Mouse (Mus musculus) naive thymus-derived CD4-positive, alpha-beta T cell, adult 2 months (primary cell): ENCODE results near the gene Tecpr2.
A peak's percentile ranks its signal among the peaks of the same experiment; 100 is the strongest.

Experiments used
- DNase-seq: peaks from one replicate; pipeline ENCODE4 v3.0.0-alpha.2; 2011; ENCODE audit warnings: low read depth

Tecpr2 gene

DNA sequence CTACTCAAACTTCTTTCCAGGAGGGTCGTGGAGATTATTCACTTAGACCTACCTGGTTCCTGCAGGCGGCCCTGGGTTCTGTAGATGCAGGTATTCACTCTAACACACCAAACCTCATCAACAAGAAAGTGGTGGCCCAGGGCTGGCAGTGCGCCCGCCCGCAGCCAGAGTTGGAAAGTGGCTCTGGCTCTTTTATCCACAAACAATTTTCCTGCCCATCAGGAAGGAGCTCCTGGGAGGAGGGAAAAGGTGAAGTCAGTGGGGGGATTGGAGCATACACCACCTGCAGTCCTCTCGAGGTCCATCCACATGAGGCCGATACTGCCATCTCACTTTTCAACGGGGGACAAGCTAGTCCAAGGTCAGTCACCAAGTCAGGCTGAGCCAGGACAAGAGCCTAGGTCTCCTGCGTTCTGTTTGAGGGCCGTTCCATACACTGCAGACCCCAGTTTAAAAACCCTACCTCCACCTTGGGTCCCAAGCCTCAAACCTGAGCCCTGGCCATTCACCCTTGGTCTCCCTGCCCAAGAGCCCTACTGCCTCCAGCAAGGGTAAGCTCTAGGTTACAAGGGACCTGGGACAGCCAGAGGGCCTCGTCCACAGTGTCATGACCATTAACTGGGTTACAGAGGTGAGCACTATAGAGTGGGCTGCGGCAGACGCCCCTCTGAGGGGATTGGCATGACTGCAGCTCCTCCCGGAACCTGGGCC lies 89.0 kb downstream of the Tecpr2 start:
- DNase-seq, result peak; percentile 48

GRCm38 (mm10) chr12:110978607-110979406 lies 89.7 kb downstream of the Tecpr2 start, which contains the start of gene Ankrd9:
TSS of gene Ankrd9 (minus strand) at chr12:110979040.
- peak; percentile 92 for DNase-seq

DNA sequence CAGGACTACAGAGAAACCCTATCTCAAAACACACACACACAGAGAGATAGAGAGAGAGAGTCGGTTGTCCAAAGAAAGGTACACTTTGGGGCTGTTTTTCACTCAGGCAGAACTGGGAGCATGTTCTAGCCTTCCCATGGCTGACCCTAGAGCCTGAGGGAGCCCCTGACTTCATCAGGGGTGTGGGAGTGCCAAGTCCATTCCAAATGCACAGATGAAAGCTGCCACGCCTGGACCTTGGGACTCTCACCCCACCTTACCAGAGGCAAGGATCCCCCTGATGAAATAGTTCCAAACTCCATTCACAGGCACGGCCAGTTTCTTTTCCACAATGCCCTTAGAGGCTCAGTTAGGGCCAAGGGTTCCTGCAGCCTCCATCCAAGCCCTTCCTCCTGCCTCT lies 90.7 kb downstream of the Tecpr2 start:
- no peak for DNase-seq

GRCm38 (mm10) chr12:110981736-110982135 lies 92.7 kb downstream of the Tecpr2 start:
- no peak for DNase-seq

- no peak for DNase-seq
Observed at GRCm38 (mm10) chr12:110983083-110983482, 94.0 kb downstream of the Tecpr2 start.

GRCm38 (mm10) chr12:110983714-110984113 lies 94.7 kb downstream of the Tecpr2 start:
- DNase-seq, result no peak

DNA sequence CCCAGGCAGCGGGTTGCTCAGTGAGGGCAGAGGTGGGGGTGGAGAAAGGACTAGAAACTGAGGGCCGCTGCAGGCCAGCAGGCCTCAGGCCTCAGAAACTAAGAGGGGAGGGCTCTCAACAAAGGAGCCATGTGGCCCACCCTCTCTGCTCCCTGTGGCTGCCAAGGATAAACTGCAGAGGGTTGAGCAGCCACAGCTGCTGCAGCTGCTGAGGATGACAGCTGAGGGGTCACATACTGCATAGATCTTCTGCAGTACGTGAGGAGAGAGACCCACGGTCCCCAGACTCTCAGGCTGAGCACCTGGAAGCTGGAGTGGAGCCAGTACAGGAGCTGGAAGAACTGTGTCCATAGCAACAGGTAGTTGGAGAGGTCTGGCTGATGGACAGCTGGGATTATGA lies 95.5 kb downstream of the Tecpr2 start:
- no peak for DNase-seq

DNA sequence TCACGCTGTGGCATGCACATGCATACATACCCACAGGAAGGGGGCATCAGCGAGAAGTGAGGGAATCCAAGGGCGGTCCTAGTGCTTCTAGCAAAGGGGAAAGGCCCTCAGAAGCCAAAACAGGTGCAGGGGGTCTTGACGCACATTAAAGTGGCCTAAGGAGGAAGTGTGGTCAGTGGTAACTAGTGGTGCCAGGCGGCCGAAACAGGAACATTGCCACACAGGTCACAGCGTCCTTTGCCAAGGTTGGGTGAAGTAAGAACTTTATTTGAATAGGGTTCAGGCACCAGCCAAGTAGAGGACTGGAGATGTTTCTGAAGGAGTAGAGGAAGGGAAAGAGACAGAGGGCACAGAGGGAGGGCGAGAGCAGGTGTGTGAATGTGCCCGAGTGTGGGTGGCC lies 96.1 kb downstream of the Tecpr2 start:
- no peak for DNase-seq

GRCm38 (mm10) chr12:110986536-110987425 lies 97.7 kb downstream of the Tecpr2 start:
- DNase-seq, result no peak

GRCm38 (mm10) chr12:110989409-110989808 lies 100.3 kb downstream of the Tecpr2 start:
- no peak for DNase-seq

GRCm38 (mm10) chr12:110990500-110990899 lies 101.4 kb downstream of the Tecpr2 start:
- no peak for DNase-seq

DNA sequence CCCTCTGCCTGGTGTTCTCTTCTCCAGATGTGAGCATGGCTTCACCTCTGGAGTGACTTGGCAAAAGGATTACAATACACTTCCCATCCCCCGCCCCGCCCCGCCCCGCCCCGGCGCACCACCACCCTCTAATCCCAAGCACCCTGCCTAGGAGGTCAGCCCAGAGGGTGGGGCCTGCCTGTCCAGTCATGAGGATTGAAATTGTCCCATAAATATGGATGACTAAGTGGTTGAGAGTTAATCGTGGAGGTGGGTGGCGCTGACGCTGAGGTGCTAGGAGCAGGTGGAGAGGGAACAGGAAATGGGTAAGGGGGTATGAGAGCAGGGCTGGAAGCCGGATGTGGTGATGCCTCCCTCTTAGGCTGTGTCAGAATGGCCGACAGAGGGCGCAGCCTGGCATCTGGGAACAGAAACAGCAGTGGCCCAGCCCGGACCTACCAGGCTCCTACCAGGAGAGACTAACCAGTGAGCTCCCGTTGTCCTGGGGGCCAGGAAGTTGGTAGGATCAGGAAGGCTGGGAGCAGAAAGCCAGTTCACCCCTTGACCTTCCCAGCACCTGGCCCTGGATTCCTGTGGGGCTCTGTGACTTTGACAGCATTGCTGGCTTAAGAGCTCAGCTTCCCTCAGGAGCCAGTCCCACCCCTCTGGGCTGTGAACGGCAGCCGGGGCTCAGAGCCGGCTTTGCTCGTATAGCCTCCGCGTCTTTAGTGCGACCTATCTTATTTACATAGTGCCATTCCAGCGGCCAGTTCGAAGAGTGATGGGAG lies 102.5 kb downstream of the Tecpr2 start:
- DNase-seq, result peak; percentile 92

GRCm38 (mm10) chr12:110992128-110992553 lies 103.1 kb downstream of the Tecpr2 start:
- DNase-seq, result peak; percentile 95

DNA sequence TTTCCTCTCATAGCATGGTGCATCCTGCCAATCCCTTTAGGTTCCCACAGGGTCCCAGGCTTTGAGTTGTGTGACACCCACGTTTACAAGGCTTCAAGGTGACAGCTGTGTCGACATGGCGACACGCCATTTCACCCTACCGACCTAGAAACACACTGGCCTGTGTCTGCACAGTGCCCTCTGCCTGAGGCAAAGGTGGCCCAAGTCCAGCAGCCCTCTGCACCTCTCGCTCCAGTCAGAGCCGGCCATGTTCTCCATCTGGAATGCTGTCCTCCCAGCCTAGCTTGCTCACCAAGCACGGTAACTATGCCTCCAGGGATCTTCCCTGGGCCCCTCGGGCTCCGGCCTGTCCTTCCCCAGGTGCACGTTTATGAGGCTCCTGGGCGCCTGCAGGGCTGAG lies 103.7 kb downstream of the Tecpr2 start:
- no peak for DNase-seq

DNA sequence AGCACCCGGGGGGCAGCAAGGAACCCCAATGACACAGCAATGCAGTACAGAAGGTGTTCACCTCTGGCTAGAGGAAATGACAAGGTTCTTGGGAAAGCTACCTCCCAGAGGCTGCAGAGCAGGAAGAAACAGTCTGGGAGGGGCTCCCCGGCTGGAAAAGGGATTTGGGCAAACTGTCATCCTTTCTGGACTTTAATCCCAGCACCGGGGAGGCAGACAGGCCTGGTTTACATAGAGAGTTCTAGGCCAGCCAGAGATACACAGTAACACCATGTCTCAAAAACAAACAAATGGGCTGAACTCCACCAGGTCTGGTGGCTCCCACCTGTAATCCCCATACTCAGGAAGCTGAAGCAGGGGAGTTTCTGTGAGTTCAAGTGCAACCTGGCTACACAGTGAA lies 104.2 kb downstream of the Tecpr2 start:
- DNase-seq, result no peak

DNA sequence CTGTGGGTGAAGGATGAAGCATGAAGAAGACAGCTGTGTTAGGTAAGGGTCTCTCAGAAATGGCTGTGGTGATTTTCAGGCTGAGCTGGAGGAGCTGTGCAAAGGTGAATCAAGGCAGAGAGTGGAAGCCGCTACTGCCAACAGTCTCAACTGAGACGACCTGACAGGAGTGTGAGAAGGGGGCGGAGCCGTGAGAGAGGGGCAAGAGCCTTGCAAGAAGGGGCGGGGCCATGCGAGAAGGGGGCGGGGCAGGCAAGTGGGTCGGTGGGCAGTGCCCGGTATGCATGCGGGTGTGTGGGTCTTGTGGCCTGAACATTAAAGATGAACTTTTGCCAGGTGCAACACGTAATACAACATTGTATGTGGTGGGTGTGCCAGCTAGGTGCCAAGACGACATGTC lies 105.6 kb downstream of the Tecpr2 start:
- no peak for DNase-seq

- no peak for DNase-seq
Observed at GRCm38 (mm10) chr12:110998092-110998491, 109.0 kb downstream of the Tecpr2 start.

GRCm38 (mm10) chr12:110999820-111000219 lies 110.8 kb downstream of the Tecpr2 start:
- DNase-seq, result no peak

GRCm38 (mm10) chr12:111000956-111001355 lies 111.9 kb downstream of the Tecpr2 start:
- no peak for DNase-seq

- DNase-seq, result no peak
Observed at GRCm38 (mm10) chr12:111004142-111004541, 115.1 kb downstream of the Tecpr2 start.

GRCm38 (mm10) chr12:111005803-111006202 lies 116.7 kb downstream of the Tecpr2 start:
- no peak for DNase-seq

- DNase-seq, result no peak
Observed at GRCm38 (mm10) chr12:111006339-111006738, 117.3 kb downstream of the Tecpr2 start.
